Mouse (Mus musculus): ENCODE measurements around the gene Msh5. TPM values are rescaled to one million over a fixed set of nuclear protein-coding genes. Genes with fewer than 3 reads are reported as not detected.

Msh5 gene
- polyA plus RNA-seq, 1 experiment from 2014 or later, result 3.9 TPM

DNA sequence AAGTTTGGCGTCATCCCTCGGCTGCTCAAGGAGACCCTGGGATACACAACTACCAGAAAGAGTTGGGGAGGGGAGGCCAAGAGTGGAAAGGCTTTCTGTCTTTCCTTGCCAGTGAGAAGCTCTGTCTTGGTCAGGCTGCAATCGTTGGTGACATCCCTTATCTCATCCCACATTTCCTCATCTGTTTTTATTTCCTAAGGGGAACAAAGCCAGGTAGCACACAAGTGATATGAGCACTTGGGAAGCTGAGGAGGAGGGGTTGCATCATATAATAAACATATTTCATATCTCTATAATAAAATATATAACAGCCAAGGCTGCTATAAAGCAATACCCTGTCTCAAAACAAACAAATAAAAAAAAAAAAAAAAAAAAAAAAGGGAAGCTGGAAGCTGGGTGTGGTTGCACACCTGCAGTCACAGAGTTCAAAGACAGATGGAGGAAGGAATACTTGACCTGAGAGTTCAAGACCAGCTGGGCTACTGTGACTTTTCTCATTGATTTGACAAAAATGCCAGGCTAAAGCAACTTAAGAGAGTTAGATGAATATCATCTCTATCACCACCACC, 37.5 kb upstream of the Msh5 start:
- ATAC-seq (replicated peaks; ENCODE audit: low FRiP score, low TSS enrichment, low read depth), result no peak
- no peak for DNase-seq (ENCODE audit: low spot score)
- Histone ChIP-seq H3K36me3 (ENCODE audit: control insufficient read depth, insufficient read depth, low read length) (no peaks in the 10 kb centered on the region), H3K9me3 (ENCODE audit: control insufficient read depth, low read length) (no peaks in the 10 kb centered on the region), H3K4me3 (ENCODE audit: low read depth, low read length) (no peak overlapping the region), H3K27me3 (replicated peaks; ENCODE audit: control insufficient read depth, insufficient read depth, low read length) (no peaks in the 10 kb centered on the region), H3K27ac (ENCODE audit: low read depth) (no peak overlapping the region), H3K4me2 (ENCODE audit: low read length) (no peak overlapping the region), H3K4me1 (replicated peaks; ENCODE audit: control insufficient read depth, insufficient read depth, low read length) (no peaks in the 10 kb centered on the region), H3K9ac (ENCODE audit: low read length) (no peak overlapping the region)
- WGBS, result 73% methylated on average over 3 of the region's 3 CpGs

DNA sequence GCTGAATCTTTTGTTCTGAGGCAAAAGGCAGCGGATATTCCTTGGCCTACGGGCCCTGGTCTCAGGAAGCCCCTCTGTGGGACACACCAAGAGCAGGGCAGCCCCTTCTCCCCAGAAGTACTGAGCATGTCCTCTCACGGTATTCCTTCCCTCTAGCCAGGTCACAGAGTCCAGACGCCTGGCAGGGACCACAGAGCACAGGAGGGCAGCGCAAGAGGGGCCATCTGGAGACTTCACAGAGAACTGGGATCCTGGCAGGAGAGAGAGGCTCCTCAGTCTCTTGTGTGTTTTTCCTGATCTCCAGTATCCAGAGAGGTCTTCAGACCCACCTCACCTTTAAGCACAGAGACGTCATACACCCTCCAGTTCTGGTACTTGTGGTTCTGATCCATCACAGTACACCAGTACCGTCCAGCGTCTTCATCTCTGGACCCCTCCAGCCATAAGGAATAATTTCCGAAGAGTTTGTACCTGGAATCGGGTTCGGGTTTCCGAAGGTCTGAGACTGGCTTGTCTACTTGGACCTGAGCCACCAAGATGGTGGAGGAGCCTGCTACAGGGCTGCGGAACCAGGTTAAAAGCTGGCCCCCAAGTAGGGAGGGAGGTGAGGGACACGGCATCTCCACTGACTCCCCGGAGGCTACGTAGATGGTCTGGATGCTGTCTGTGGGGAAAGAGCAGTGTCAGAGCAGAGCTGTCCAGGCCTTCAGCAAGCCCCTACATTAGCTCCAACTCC, 36.5 kb upstream of the Msh5 start:
- Histone ChIP-seq H3K27me3 (replicated peaks; ENCODE audit: control insufficient read depth, insufficient read depth, low read length) (no peaks in the 10 kb centered on the region), H3K9ac (ENCODE audit: low read length) (no peak overlapping the region), H3K4me3 (ENCODE audit: low read depth, low read length) (no peak overlapping the region), H3K4me2 (ENCODE audit: low read length) (no peak overlapping the region), H3K4me1 (replicated peaks; ENCODE audit: control insufficient read depth, insufficient read depth, low read length) (0 out of 2 replicates have a peak, but pooled peaks cover 2% of the 10 kb centered on the region), H3K27ac (ENCODE audit: low read depth) (no peak overlapping the region), H3K9me3 (ENCODE audit: control insufficient read depth, low read length) (no peaks in the 10 kb centered on the region), H3K36me3 (ENCODE audit: control insufficient read depth, insufficient read depth, low read length) (no peaks in the 10 kb centered on the region)
- no peak for ATAC-seq (replicated peaks; ENCODE audit: low FRiP score, low TSS enrichment, low read depth)
- DNase-seq (ENCODE audit: low spot score), result no peak
- 82% methylated on average over 16 of the region's 16 CpGs for WGBS

DNA sequence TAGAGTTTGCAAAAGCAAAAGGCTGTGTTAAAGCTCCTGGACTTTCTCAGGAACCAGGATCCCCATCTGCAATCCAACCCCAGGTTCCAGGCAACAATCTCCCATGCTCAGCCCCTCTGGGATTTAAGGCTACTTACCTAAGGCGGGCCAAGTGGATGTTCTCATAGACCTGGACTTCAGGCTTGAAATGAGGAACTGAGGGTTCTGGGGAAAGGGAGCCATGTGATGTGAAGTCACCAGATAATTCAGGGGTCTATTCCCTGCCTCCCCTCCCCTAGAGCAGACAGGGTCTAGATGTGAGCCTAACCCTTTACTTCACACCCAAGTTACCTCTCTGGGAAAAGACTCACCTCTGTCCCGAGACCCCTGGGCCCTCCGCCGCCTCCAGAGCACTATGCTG, 34.2 kb upstream of the Msh5 start:
- Histone ChIP-seq H3K9ac (ENCODE audit: low read length) (no peak overlapping the region), H3K4me3 (ENCODE audit: low read depth, low read length) (no peak overlapping the region), H3K27ac (ENCODE audit: low read depth) (no peak overlapping the region), H3K4me1 (replicated peaks; ENCODE audit: control insufficient read depth, insufficient read depth, low read length) (peaks cover 6% of the 10 kb centered on the region; the same call in 1 of the 2 replicates), H3K27me3 (replicated peaks; ENCODE audit: control insufficient read depth, insufficient read depth, low read length) (no peaks in the 10 kb centered on the region), H3K36me3 (ENCODE audit: control insufficient read depth, insufficient read depth, low read length) (no peaks in the 10 kb centered on the region), H3K9me3 (ENCODE audit: control insufficient read depth, low read length) (no peaks in the 10 kb centered on the region), H3K4me2 (ENCODE audit: low read length) (no peak overlapping the region)
- ATAC-seq (replicated peaks; ENCODE audit: low FRiP score, low TSS enrichment, low read depth) (no peak), DNase-seq (ENCODE audit: low spot score) (no peak)
- WGBS, result 86% methylated on average over 4 of the region's 4 CpGs

DNA sequence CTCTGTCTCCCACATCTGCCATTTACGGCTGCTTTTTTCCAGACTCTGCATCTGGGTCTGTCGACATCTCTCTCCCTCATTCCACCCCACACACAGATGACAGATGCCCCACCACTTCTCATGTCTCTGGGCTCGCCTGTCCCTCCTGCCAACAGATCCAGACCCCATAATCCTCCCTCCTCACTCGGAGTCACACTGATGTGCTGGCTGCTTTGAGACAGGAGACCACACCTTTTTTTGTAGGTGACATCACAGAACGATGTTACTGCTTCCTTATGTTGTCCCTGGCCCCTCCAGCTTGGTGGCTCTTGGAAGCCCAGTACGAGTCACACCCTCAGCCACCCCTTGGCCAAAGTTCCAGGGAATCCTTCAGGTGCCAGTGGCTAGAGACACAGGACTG, 33.7 kb upstream of the Msh5 start:
- Histone ChIP-seq H3K4me2 (ENCODE audit: low read length) (no peak overlapping the region), H3K27me3 (replicated peaks; ENCODE audit: control insufficient read depth, insufficient read depth, low read length) (no peaks in the 10 kb centered on the region), H3K27ac (ENCODE audit: low read depth) (peak overlapping the region; percentile 43; the same call in 1 of the 2 replicates), H3K4me1 (replicated peaks; ENCODE audit: control insufficient read depth, insufficient read depth, low read length) (peaks cover 6% of the 10 kb centered on the region; the same call in 1 of the 2 replicates), H3K9me3 (ENCODE audit: control insufficient read depth, low read length) (no peaks in the 10 kb centered on the region), H3K4me3 (ENCODE audit: low read depth, low read length) (no peak overlapping the region), H3K36me3 (ENCODE audit: control insufficient read depth, insufficient read depth, low read length) (no peaks in the 10 kb centered on the region), H3K9ac (ENCODE audit: low read length) (no peak overlapping the region)
- no peak for DNase-seq (ENCODE audit: low spot score)
- ATAC-seq (replicated peaks; ENCODE audit: low FRiP score, low TSS enrichment, low read depth), result no peak
- WGBS, result 35% methylated on average over 6 of the region's 6 CpGs

DNA sequence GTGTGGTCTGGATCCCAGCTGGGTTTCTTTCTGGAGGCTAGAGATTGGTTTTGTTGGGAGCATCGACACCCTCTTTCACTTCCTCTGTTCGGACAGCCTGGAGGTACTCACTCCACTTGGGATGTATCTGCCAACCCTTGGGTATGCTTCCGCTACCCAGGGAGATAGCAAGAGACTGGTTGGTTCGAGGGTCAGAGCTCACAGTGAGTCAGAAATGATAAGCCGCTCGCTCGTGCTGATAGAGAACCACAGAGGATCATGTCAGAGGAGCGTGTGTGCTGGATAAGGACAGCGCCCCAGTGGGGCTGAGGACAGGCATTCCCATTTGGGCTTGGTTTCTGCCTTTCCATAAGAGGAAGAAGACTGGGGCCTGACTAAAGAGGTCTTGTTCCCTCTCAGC, 33.2 kb upstream of the Msh5 start:
- Histone ChIP-seq H3K9ac (ENCODE audit: low read length) (no peak overlapping the region), H3K36me3 (ENCODE audit: control insufficient read depth, insufficient read depth, low read length) (no peaks in the 10 kb centered on the region), H3K9me3 (ENCODE audit: control insufficient read depth, low read length) (no peaks in the 10 kb centered on the region), H3K27ac (ENCODE audit: low read depth) (peak overlapping the region; percentile 43; the same call in 1 of the 2 replicates), H3K27me3 (replicated peaks; ENCODE audit: control insufficient read depth, insufficient read depth, low read length) (no peaks in the 10 kb centered on the region), H3K4me1 (replicated peaks; ENCODE audit: control insufficient read depth, insufficient read depth, low read length) (peaks cover 6% of the 10 kb centered on the region; the same call in 1 of the 2 replicates), H3K4me3 (ENCODE audit: low read depth, low read length) (no peak overlapping the region), H3K4me2 (ENCODE audit: low read length) (no peak overlapping the region)
- WGBS, result 50% methylated on average over 9 of the region's 9 CpGs
- DNase-seq (ENCODE audit: low spot score), result peak; percentile 69
- peak; percentile 61 for ATAC-seq (replicated peaks; ENCODE audit: low FRiP score, low TSS enrichment, low read depth)

DNA sequence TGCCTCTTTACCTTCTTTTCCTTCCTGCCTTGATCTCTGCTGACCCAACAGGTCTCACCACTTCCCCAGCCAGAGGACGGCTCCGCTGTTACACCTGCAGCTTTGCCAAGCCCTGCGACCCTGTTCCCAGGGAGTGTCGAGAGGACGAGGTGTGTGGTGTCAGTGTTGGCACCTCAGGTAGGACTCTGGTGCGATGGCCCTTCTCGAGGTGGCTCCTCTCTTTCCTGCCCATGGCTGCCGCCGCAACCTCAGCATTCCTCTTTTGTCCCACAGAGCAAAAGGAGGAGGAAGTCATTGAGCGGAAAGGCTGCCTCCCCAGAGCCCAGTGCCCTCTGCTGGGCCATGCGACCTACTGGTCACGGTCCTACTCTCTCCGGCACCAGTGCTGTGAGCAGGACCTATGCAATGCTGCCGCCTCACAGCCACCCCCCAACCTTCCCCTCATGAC, 31.3 kb upstream of the Msh5 start, which contains the start of gene Ly6g6d:
Ly6g6d (minus strand) TSS at position 280 of the 448 bp plus-strand sequence.
- Histone ChIP-seq H3K4me3 (ENCODE audit: low read depth, low read length) (peak within 1 kb of the TSS; percentile 6; the same call in 1 of the 2 replicates), H3K9me3 (ENCODE audit: control insufficient read depth, low read length) (no peaks in the 10 kb centered on the region), H3K9ac (ENCODE audit: low read length) (no peak within 1 kb of the TSS), H3K4me2 (ENCODE audit: low read length) (peak within 1 kb of the TSS; percentile 33), H3K27ac (ENCODE audit: low read depth) (peak within 1 kb of the TSS; percentile 7; the same call in 1 of the 2 replicates), H3K4me1 (replicated peaks; ENCODE audit: control insufficient read depth, insufficient read depth, low read length) (peaks cover 10% of the 10 kb centered on the region), H3K36me3 (ENCODE audit: control insufficient read depth, insufficient read depth, low read length) (no peaks in the 10 kb centered on the region), H3K27me3 (replicated peaks; ENCODE audit: control insufficient read depth, insufficient read depth, low read length) (no peaks in the 10 kb centered on the region)
- WGBS, result 13% methylated on average over 14 of the region's 14 CpGs
- ATAC-seq (replicated peaks; ENCODE audit: low FRiP score, low TSS enrichment, low read depth) (peak; percentile 33; the same call in 1 of the 2 replicates), DNase-seq (ENCODE audit: low spot score) (no peak)

DNA sequence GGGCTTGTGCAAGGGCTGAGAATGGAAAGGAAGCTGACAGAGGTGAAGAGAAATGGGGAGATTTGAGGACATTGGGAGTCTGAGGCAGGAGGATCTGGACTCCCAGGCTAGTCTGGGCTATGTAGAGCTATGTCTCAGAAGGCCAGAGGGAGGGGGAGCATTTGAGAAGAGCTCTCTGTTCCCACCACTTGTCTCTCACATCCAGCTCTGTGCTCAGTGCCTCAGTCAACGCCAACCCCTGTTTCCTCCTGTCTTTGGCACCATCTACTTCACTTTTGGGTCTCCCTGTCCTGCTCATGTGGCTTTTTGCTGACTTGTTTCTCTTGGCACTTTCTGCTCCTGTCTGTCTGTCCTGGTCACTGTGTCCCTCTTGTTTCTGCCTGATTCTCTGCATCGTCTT, 30.7 kb upstream of the Msh5 start:
- ATAC-seq (replicated peaks; ENCODE audit: low FRiP score, low TSS enrichment, low read depth), result no peak
- H3K27ac ChIP-seq (ENCODE audit: low read depth), result peak overlapping the region; percentile 7; the same call in 1 of the 2 replicates
- H3K36me3 ChIP-seq (ENCODE audit: control insufficient read depth, insufficient read depth, low read length), result no peaks in the 10 kb centered on the region

DNA sequence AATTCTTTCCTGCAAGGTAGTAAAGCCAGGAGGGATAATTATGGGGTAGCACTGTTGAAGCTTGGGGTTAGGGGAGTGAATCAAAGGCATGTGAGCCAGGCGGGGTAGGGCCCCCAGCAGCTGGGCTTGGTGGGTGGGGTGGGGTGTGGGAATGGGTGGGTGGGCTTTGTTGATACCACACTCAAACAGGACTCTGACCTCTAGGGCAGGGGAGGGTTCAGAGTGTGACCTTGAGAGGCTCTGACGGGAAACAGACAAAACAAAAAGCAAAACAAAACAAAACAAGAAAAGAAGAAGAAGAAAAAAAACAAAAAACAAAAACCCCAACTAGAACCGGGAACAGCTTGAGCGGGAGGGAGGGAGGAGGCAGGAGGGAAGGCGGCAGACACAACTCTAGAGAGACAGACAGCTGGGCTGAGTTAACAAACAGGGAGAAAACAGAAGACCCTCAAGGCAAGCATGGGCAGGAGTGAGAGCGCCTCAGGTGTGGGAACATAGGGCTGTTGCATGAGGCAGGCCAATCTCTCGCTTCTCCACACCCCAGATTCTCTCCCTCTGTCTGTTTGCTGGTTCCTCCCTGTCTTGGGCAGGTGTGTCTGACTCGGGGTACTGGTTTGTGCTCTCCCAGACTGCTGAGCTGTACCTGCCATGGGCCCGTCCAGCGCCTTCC, 30.1 kb upstream of the Msh5 start, which contains the start of gene Ly6g6e:
Ly6g6e (plus strand) TSS at position 396 of the 670 bp plus-strand sequence.
- Histone ChIP-seq H3K4me3 (ENCODE audit: low read depth, low read length) (peak within 1 kb of the TSS; percentile 6; the same call in 1 of the 2 replicates), H3K4me2 (ENCODE audit: low read length) (peak within 1 kb of the TSS; percentile 33), H3K27me3 (replicated peaks; ENCODE audit: control insufficient read depth, insufficient read depth, low read length) (no peaks in the 10 kb centered on the region), H3K9me3 (ENCODE audit: control insufficient read depth, low read length) (no peaks in the 10 kb centered on the region), H3K4me1 (replicated peaks; ENCODE audit: control insufficient read depth, insufficient read depth, low read length) (peaks cover 10% of the 10 kb centered on the region), H3K9ac (ENCODE audit: low read length) (no peak within 1 kb of the TSS), H3K27ac (ENCODE audit: low read depth) (peak within 1 kb of the TSS; percentile 7; the same call in 1 of the 2 replicates), H3K36me3 (ENCODE audit: control insufficient read depth, insufficient read depth, low read length) (no peaks in the 10 kb centered on the region)
- WGBS, result 23% methylated on average over 10 of the region's 10 CpGs
- ATAC-seq (replicated peaks; ENCODE audit: low FRiP score, low TSS enrichment, low read depth) (no peak), DNase-seq (ENCODE audit: low spot score) (no peak)

More for the DNA sequence above, 30.7 kb upstream of the Msh5 start:
- no peak for DNase-seq (ENCODE audit: low spot score)
- Histone ChIP-seq H3K27me3 (replicated peaks; ENCODE audit: control insufficient read depth, insufficient read depth, low read length) (no peaks in the 10 kb centered on the region), H3K9ac (ENCODE audit: low read length) (no peak overlapping the region), H3K4me1 (replicated peaks; ENCODE audit: control insufficient read depth, insufficient read depth, low read length) (peaks cover 10% of the 10 kb centered on the region), H3K4me3 (ENCODE audit: low read depth, low read length) (no peak overlapping the region; the same call in 1 of the 2 replicates), H3K4me2 (ENCODE audit: low read length) (peak overlapping the region; percentile 33), H3K9me3 (ENCODE audit: control insufficient read depth, low read length) (no peaks in the 10 kb centered on the region)
- 25% methylated on average over 2 of the region's 2 CpGs for WGBS
